Mouse (Mus musculus) spleen, adult 2 months (tissue): ENCODE measurements around the gene Krt87.

Experiments
- CTCF ChIP-seq: fragments of 200-500 bp; IDR thresholded peaks from 2 replicates; pipeline ENCODE4 v1.5.1; 2011; ENCODE audit warnings: mild to moderate bottlenecking, inconsistent platforms; ENCODE audit not compliant: insufficient read depth, insufficient read length, insufficient replicate concordance; ENCODE audit errors: extremely low read depth
- POLR2A ChIP-seq: fragments of 200-500 bp; IDR thresholded peaks from 2 replicates; pipeline ENCODE4 v1.6.1; 2011; ENCODE audit warnings: low read depth, low read length, inconsistent platforms

DNA sequence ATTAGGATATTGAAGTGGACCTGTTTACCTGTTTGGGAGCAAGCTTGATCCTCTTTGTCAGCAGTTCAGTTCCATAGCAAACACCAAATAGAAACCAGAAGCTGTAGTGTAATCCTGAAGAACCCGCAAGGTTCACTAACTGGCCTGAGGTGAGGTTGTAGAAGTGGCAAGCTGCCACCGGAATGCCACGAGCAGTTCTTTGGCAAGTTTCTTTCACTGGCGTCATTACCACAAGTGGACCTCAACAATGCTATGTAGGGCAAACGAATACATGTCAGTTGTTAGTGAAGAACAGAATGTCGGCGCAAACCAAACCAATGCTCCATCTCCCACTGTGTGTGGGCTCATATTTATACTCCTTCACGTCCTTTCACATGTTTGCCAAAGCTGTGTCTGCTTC is 40.3 kb downstream of the Krt87 start:
- TF ChIP-seq CTCF (no peak), POLR2A (no peak)
